Mouse (Mus musculus) gastrocnemius, postnatal 4 days (tissue): Measurements from ENCODE around the gene AI182371. TPM values are rescaled to one million over a fixed set of nuclear protein-coding genes. Genes with fewer than 3 reads are reported as not detected.

Experiments used
- DNase-seq, 2 experiments: peaks; one replicate each; pipeline ENCODE4 v3.0.0; 2021 to 2022; ENCODE audit warnings: low spot score in 2 of 2, mixed read lengths in 2 of 2
- total RNA-seq, 2 experiments: library from RNA; stranded (reverse); gene quantifications; 2 replicates each; pipeline ENCODE4 v1.2.3; 2021

AI182371 gene
- total RNA-seq, 2 experiments from 2014 or later: 0.17 to 0.47 TPM

- no peak for DNase-seq
Observed at GRCm38 (mm10) chr2:35070275-35070674, 31.1 kb downstream of the AI182371 start.

GRCm38 (mm10) chr2:35069124-35069523, 32.2 kb downstream of the AI182371 start:
- no peak for DNase-seq

- no peak for DNase-seq
Observed at GRCm38 (mm10) chr2:35067117-35067516, 34.2 kb downstream of the AI182371 start.

- no peak for DNase-seq
Observed at GRCm38 (mm10) chr2:35066525-35067082, 34.7 kb downstream of the AI182371 start.

- DNase-seq: no peak
Observed at GRCm38 (mm10) chr2:35063333-35064030, 37.9 kb downstream of the AI182371 start.

- no peak for DNase-seq
Observed at GRCm38 (mm10) chr2:35061338-35061737, 40.0 kb downstream of the AI182371 start, which contains the start of gene Hc. Gene Hc (minus strand): TSS chr2:35061438.

- DNase-seq: no peak
Observed at GRCm38 (mm10) chr2:35060897-35061296, 40.4 kb downstream of the AI182371 start.

GRCm38 (mm10) chr2:35060256-35060655, 41.1 kb downstream of the AI182371 start:
- no peak for DNase-seq

GRCm38 (mm10) chr2:35058325-35058724, 43.0 kb downstream of the AI182371 start:
- DNase-seq: no peak

GRCm38 (mm10) chr2:35057243-35057642, 44.1 kb downstream of the AI182371 start:
- DNase-seq: no peak

- DNase-seq: no peak
Observed at GRCm38 (mm10) chr2:35048851-35049250, 52.5 kb downstream of the AI182371 start.

GRCm38 (mm10) chr2:35044956-35045355, 56.4 kb downstream of the AI182371 start:
- DNase-seq: peak in 1 of 2 experiments; percentile 23

GRCm38 (mm10) chr2:35038580-35039375, 62.6 kb downstream of the AI182371 start:
- no peak for DNase-seq

Other genes with a start within 250 kb of the AI182371 start
- gene Cutal, start 227.1 kb downstream of the AI182371 start, total RNA-seq: under 1 TPM; 0.18 to 0.34 TPM
- gene Psmd5, start 226.6 kb downstream of the AI182371 start, total RNA-seq: 10 to 100 TPM; 25.4 to 25.7 TPM
- gene Phf19, start 187.5 kb downstream of the AI182371 start, total RNA-seq: 10 to 100 TPM in 1 of 2 experiments, 1 to 10 TPM in 1; 9.3 to 11.6 TPM
- 1 to 10 TPM; 1.7 to 3.5 TPM for gene Traf1, start 139.8 kb downstream of the AI182371 start, total RNA-seq
- 1 to 10 TPM in 1 of 2 experiments, under 1 TPM in 1; 0.25 to 1.1 TPM for gene Hc, start 40.1 kb downstream of the AI182371 start, total RNA-seq
- gene Cntrl, start 7.9 kb upstream of the AI182371 start, total RNA-seq: 10 to 100 TPM; 14.4 to 16.7 TPM
- gene Rab14, start 99.6 kb upstream of the AI182371 start, total RNA-seq: 100 to 1,000 TPM; 119 to 130 TPM
- 100 to 1,000 TPM; 259 to 284 TPM for gene Gsn, start 154.8 kb upstream of the AI182371 start, total RNA-seq
- gene Stom, start 235.4 kb upstream of the AI182371 start, total RNA-seq: 10 to 100 TPM; 34.1 to 50.4 TPM